Mouse (Mus musculus) lung, embryonic 16.5 days (tissue): ENCODE data around the gene Grid2ip. TPM values are rescaled to one million over a fixed set of nuclear protein-coding genes. Genes with fewer than 3 reads are reported as not detected.

Experiments
- ATAC-seq: fragments of 200-750 bp; cut with Nextera tagmentation; 2 replicates; pipeline ENCODE4 v1.8.0; 2017; ENCODE audit warnings: low read depth, mild to moderate bottlenecking, moderate library complexity
- H3K27ac ChIP-seq: fragments of 300-500 bp; sonication (generic); 2 replicates; pipeline ENCODE4 v1.5.1; 2014; ENCODE audit warnings: mild to moderate bottlenecking, control low read depth, low read length
- H3K27me3 ChIP-seq: fragments of 300-500 bp; sonication (generic); 2 replicates; pipeline ENCODE4 v1.6.1; 2014; ENCODE audit warnings: low read depth, low read length, mixed read lengths; ENCODE audit not compliant: control insufficient read depth, insufficient read depth
- H3K36me3 ChIP-seq: fragments of 300-500 bp; sonication (generic); 2 replicates; pipeline ENCODE4 v1.6.1; 2014; ENCODE audit warnings: low read length; ENCODE audit not compliant: control insufficient read depth, insufficient read depth
- H3K4me1 ChIP-seq: fragments of 300-500 bp; sonication (generic); replicated peaks from 2 replicates; pipeline ENCODE4 v1.6.1; 2014; ENCODE audit warnings: low read length, mixed read lengths; ENCODE audit not compliant: control insufficient read depth, insufficient read depth
- H3K4me2 ChIP-seq: fragments of 300-500 bp; sonication (generic); 2 replicates; pipeline ENCODE4 v1.6.1; 2014; ENCODE audit warnings: low read depth, low read length, control low read depth
- H3K4me3 ChIP-seq: fragments of 300-500 bp; sonication (generic); 2 replicates; pipeline ENCODE4 v1.5.1; 2014; ENCODE audit warnings: mild to moderate bottlenecking, low read length, control low read depth
- H3K9ac ChIP-seq: fragments of 300-500 bp; sonication (generic); 2 replicates; pipeline ENCODE4 v1.6.1; 2014; ENCODE audit warnings: low read length, control low read depth
- H3K9me3 ChIP-seq: fragments of 300-500 bp; sonication (generic); 2 replicates; pipeline ENCODE4 v1.6.1; 2016; ENCODE audit warnings: low read length; ENCODE audit not compliant: control insufficient read depth
- WGBS: fragments of 180-500 bp; shearing (Covaris S2); extraction: QIAGEN DNeasy Blood & Tissue Kit; methylation state at CpG from one replicate; pipeline ENCODE4 v1.1.7; 2014; 5-methylcytosine and 5-hydroxymethylcytosine counted together
- polyA plus RNA-seq: library from polyadenylated mRNA; unstranded; fragments of >200 nt; fragmentation: Nextera tagmentation; extraction: Ambion mirVana; gene quantifications from 2 replicates; pipeline ENCODE4 v1.2.1, GENCODE M21; 2015

Grid2ip gene
- polyA plus RNA-seq, 1 experiment from 2014 or later = 0.04 TPM

- peaks cover 6% of the 10 kb centered on the region for H3K4me1 ChIP-seq
- peaks cover 26% of the 10 kb centered on the region for H3K27me3 ChIP-seq
- no peak overlapping the region for H3K4me2 ChIP-seq
- 30% methylated on average over 7 of the region's 7 CpGs for WGBS
- H3K27ac ChIP-seq = no peak overlapping the region
- no peaks in the 10 kb centered on the region for H3K36me3 ChIP-seq
- no peak overlapping the region for H3K9ac ChIP-seq
- no peak for ATAC-seq
- H3K9me3 ChIP-seq = no peaks in the 10 kb centered on the region
- H3K4me3 ChIP-seq = no peak overlapping the region
These were observed 2.1 kb downstream of the Grid2ip start for GRCm38 (mm10) chr5:143359263-143359662.

GRCm38 (mm10) chr5:143360000-143360399 is 2.9 kb downstream of the Grid2ip start:
- Histone ChIP-seq H3K4me3 (no peak overlapping the region), H3K9ac (no peak overlapping the region), H3K27ac (no peak overlapping the region), H3K4me1 (peaks cover 8% of the 10 kb centered on the region), H3K27me3 (peaks cover 34% of the 10 kb centered on the region), H3K9me3 (no peaks in the 10 kb centered on the region), H3K4me2 (no peak overlapping the region), H3K36me3 (no peaks in the 10 kb centered on the region)
- 55% methylated on average over 5 of the region's 5 CpGs for WGBS
- no peak for ATAC-seq

GRCm38 (mm10) chr5:143361428-143361827 is 4.3 kb downstream of the Grid2ip start:
- Histone ChIP-seq H3K27me3 (peaks cover 35% of the 10 kb centered on the region), H3K4me1 (peaks cover 8% of the 10 kb centered on the region), H3K4me2 (no peak overlapping the region), H3K36me3 (no peaks in the 10 kb centered on the region), H3K9me3 (no peaks in the 10 kb centered on the region), H3K27ac (no peak overlapping the region), H3K9ac (no peak overlapping the region), H3K4me3 (no peak overlapping the region)
- ATAC-seq = no peak
- WGBS = 47% methylated on average over 7 of the region's 7 CpGs

GRCm38 (mm10) chr5:143363678-143364615 is 6.8 kb downstream of the Grid2ip start:
- Histone ChIP-seq H3K9ac (peak overlapping the region; percentile 62), H3K4me1 (peaks cover 4% of the 10 kb centered on the region), H3K9me3 (no peaks in the 10 kb centered on the region), H3K36me3 (no peaks in the 10 kb centered on the region), H3K27me3 (peaks cover 21% of the 10 kb centered on the region), H3K4me2 (peak overlapping the region; percentile 91), H3K27ac (no peak overlapping the region), H3K4me3 (peak overlapping the region; percentile 53)
- ATAC-seq = peak; percentile 83
- under 1% methylated on average over 47 of the region's 47 CpGs for WGBS

GRCm38 (mm10) chr5:143367931-143368330 is 10.8 kb downstream of the Grid2ip start:
- WGBS = 66% methylated on average over 3 of the region's 3 CpGs
- H3K4me3 ChIP-seq = no peak overlapping the region
- H3K9me3 ChIP-seq = no peaks in the 10 kb centered on the region
- no peak overlapping the region for H3K4me2 ChIP-seq
- no peaks in the 10 kb centered on the region for H3K36me3 ChIP-seq
- peaks cover 8% of the 10 kb centered on the region for H3K4me1 ChIP-seq
- no peak overlapping the region for H3K27ac ChIP-seq
- peaks cover 57% of the 10 kb centered on the region for H3K27me3 ChIP-seq
- ATAC-seq = no peak
- no peak overlapping the region for H3K9ac ChIP-seq

- WGBS = 1% methylated on average over 36 of the region's 36 CpGs
- Histone ChIP-seq H3K36me3 (no peaks in the 10 kb centered on the region), H3K9me3 (no peaks in the 10 kb centered on the region), H3K27me3 (peaks cover 70% of the 10 kb centered on the region), H3K4me3 (peak overlapping the region; percentile 16; the same call in 1 of the 2 replicates), H3K4me1 (peaks cover 4% of the 10 kb centered on the region), H3K4me2 (peak overlapping the region; percentile 25; the same call in 1 of the 2 replicates), H3K27ac (no peak overlapping the region), H3K9ac (no peak overlapping the region)
- ATAC-seq = no peak
These were observed 12.6 kb downstream of the Grid2ip start for GRCm38 (mm10) chr5:143369611-143370255.

- no peak overlapping the region for H3K27ac ChIP-seq
- peaks cover 4% of the 10 kb centered on the region for H3K4me1 ChIP-seq
- H3K4me2 ChIP-seq = no peak overlapping the region
- H3K4me3 ChIP-seq = no peak overlapping the region
- ATAC-seq = no peak
- no peaks in the 10 kb centered on the region for H3K9me3 ChIP-seq
- peaks cover 67% of the 10 kb centered on the region for H3K27me3 ChIP-seq
- no peaks in the 10 kb centered on the region for H3K36me3 ChIP-seq
- no peak overlapping the region for H3K9ac ChIP-seq
- WGBS = 28% methylated on average over 17 of the region's 17 CpGs
These were observed 13.4 kb downstream of the Grid2ip start for GRCm38 (mm10) chr5:143370416-143371145.

- no peaks in the 10 kb centered on the region; the same call in 1 of the 2 replicates for H3K9me3 ChIP-seq
- peaks cover 67% of the 10 kb centered on the region for H3K27me3 ChIP-seq
- peaks cover 4% of the 10 kb centered on the region for H3K4me1 ChIP-seq
- no peak overlapping the region for H3K4me2 ChIP-seq
- 44% methylated on average over 4 of the region's 4 CpGs for WGBS
- no peak for ATAC-seq
- H3K27ac ChIP-seq = no peak overlapping the region
- no peak overlapping the region for H3K4me3 ChIP-seq
- H3K36me3 ChIP-seq = no peaks in the 10 kb centered on the region
- H3K9ac ChIP-seq = no peak overlapping the region
These were observed 14.0 kb downstream of the Grid2ip start for GRCm38 (mm10) chr5:143371146-143371510.

- H3K9ac ChIP-seq = peak overlapping the region; percentile 49
- peaks cover 4% of the 10 kb centered on the region for H3K4me1 ChIP-seq
These were observed 15.7 kb downstream of the Grid2ip start for GRCm38 (mm10) chr5:143372818-143373217.

More at GRCm38 (mm10) chr5:143372818-143373217, 15.7 kb downstream of the Grid2ip start:
- WGBS = 1% methylated on average over 32 of the region's 35 CpGs
- Histone ChIP-seq H3K9me3 (peaks cover 3% of the 10 kb centered on the region; the same call in 1 of the 2 replicates), H3K4me2 (peak overlapping the region; percentile 60), H3K27me3 (peaks cover 67% of the 10 kb centered on the region), H3K27ac (no peak overlapping the region), H3K4me3 (peak overlapping the region; percentile 43), H3K36me3 (no peaks in the 10 kb centered on the region)
- 0 out of 2 replicates have a peak, but pooled peaks have one; percentile 26 for ATAC-seq
